Mouse (Mus musculus) G1E-ER4 (cell line): ENCODE measurements around the gene Vps11. TPM values are rescaled to one million over a fixed set of nuclear protein-coding genes. Genes with fewer than 3 reads are reported as not detected.

ENCODE experiments used
- GATA1 ChIP-seq: IDR thresholded peaks from one replicate; pipeline ENCODE4 v1.8.0; 2012; ENCODE audit warnings: low read length, inconsistent platforms
- polyA plus RNA-seq: library from polyadenylated mRNA; stranded (reverse); fragments of >175 nt; gene quantifications from 2 replicates; pipeline ENCODE4 v1.2.3, GENCODE M21; 2012

Vps11 gene
- polyA plus RNA-seq, 1 experiment, result 6.0 TPM

- TF ChIP-seq GATA1, result no peak
Observed at GRCm38 (mm10) chr9:44324147-44324546, 37.3 kb downstream of the Vps11 start.

- no peak for TF ChIP-seq GATA1
Observed at GRCm38 (mm10) chr9:44320799-44321133, 40.7 kb downstream of the Vps11 start.

- no peak for TF ChIP-seq GATA1
Observed at GRCm38 (mm10) chr9:44319887-44320798, 41.3 kb downstream of the Vps11 start, which contains the start of gene C2cd2l. Gene C2cd2l (minus strand): TSS chr9:44320285.

GRCm38 (mm10) chr9:44319105-44319886 lies 42.2 kb downstream of the Vps11 start:
- no peak for TF ChIP-seq GATA1

- TF ChIP-seq GATA1, result no peak
Observed at GRCm38 (mm10) chr9:44318826-44319095, 42.7 kb downstream of the Vps11 start.

- TF ChIP-seq GATA1, result no peak
Observed at GRCm38 (mm10) chr9:44318076-44318825, 43.2 kb downstream of the Vps11 start.

- TF ChIP-seq GATA1, result no peak
Observed at GRCm38 (mm10) chr9:44317452-44317851, 44.0 kb downstream of the Vps11 start.

- TF ChIP-seq GATA1, result no peak
Observed at GRCm38 (mm10) chr9:44314910-44315309, 46.6 kb downstream of the Vps11 start.

- no peak for TF ChIP-seq GATA1
Observed at GRCm38 (mm10) chr9:44314257-44314547, 47.3 kb downstream of the Vps11 start.

- TF ChIP-seq GATA1, result no peak
Observed at GRCm38 (mm10) chr9:44313476-44314256, 47.8 kb downstream of the Vps11 start.

GRCm38 (mm10) chr9:44311136-44312134 lies 50.0 kb downstream of the Vps11 start:
- TF ChIP-seq GATA1, result no peak

- no peak for TF ChIP-seq GATA1
Observed at GRCm38 (mm10) chr9:44310750-44311135, 50.7 kb downstream of the Vps11 start.

- no peak for TF ChIP-seq GATA1
Observed at GRCm38 (mm10) chr9:44309756-44310155, 51.7 kb downstream of the Vps11 start.

GRCm38 (mm10) chr9:44307248-44307647 lies 54.2 kb downstream of the Vps11 start:
- no peak for TF ChIP-seq GATA1
